Mouse (Mus musculus) heart, embryonic 13.5 days (tissue): ENCODE results near the gene D13Ertd608e. TPM values are rescaled to one million over a fixed set of nuclear protein-coding genes. Genes with fewer than 3 reads are reported as not detected.
"Not testable (repeated sequence)": the region's sequence is repeated elsewhere in the genome, so short reads cannot be mapped to it uniquely, and the experiment has no call there.

Experiments used
- ATAC-seq: fragments of 200-750 bp; cut with Nextera tagmentation; 2 replicates; pipeline ENCODE4 v1.8.0; 2017; ENCODE audit warnings: moderate TSS enrichment; ENCODE audit not compliant: insufficient number of reproducible peaks, low FRiP score, low TSS enrichment; ENCODE audit errors: extremely low read depth
- H3K27ac ChIP-seq: fragments of 300-500 bp; sonication (generic); replicated peaks from 2 replicates; pipeline ENCODE4 v1.5.1; 2015; ENCODE audit warnings: moderate library complexity, mild to moderate bottlenecking, inconsistent platforms
- H3K27me3 ChIP-seq: fragments of 300-500 bp; sonication (generic); replicated peaks from 2 replicates; pipeline ENCODE4 v1.6.1; 2015; ENCODE audit warnings: mild to moderate bottlenecking, inconsistent platforms
- H3K36me3 ChIP-seq: fragments of 300-500 bp; sonication (generic); 2 replicates; pipeline ENCODE4 v1.6.1; 2015; ENCODE audit warnings: mild to moderate bottlenecking, inconsistent platforms
- H3K4me1 ChIP-seq: fragments of 300-500 bp; sonication (generic); 2 replicates; pipeline ENCODE4 v1.6.1; 2015; ENCODE audit warnings: inconsistent platforms
- H3K4me2 ChIP-seq: fragments of 300-500 bp; sonication (generic); 2 replicates; pipeline ENCODE4 v1.6.1; 2015; ENCODE audit warnings: inconsistent platforms, mild to moderate bottlenecking, moderate library complexity
- H3K4me3 ChIP-seq: fragments of 300-500 bp; sonication (generic); 2 replicates; pipeline ENCODE4 v1.5.1; 2015; ENCODE audit warnings: moderate library complexity, mild to moderate bottlenecking, inconsistent platforms
- H3K9ac ChIP-seq: fragments of 300-500 bp; sonication (generic); 2 replicates; pipeline ENCODE4 v1.6.1; 2015; ENCODE audit warnings: inconsistent platforms, mild to moderate bottlenecking, moderate library complexity
- H3K9me3 ChIP-seq: fragments of 300-500 bp; sonication (generic); 2 replicates; pipeline ENCODE4 v1.6.1; 2016; ENCODE audit warnings: inconsistent platforms
- WGBS: fragments of 180-500 bp; shearing (Covaris S2); methylation state at CpG from one replicate; pipeline ENCODE4 v1.1.7; 2015; ENCODE audit warnings: mixed read lengths; 5-methylcytosine and 5-hydroxymethylcytosine counted together
- polyA plus RNA-seq: library from polyadenylated mRNA; unstranded; fragments of >200 nt; fragmentation: Nextera tagmentation; extraction: Ambion mirVana; gene quantifications from 2 replicates; pipeline ENCODE4 v1.2.1, GENCODE M21; 2015

The D13Ertd608e gene
- polyA plus RNA-seq, 1 experiment from 2014 or later: not detected

DNA sequence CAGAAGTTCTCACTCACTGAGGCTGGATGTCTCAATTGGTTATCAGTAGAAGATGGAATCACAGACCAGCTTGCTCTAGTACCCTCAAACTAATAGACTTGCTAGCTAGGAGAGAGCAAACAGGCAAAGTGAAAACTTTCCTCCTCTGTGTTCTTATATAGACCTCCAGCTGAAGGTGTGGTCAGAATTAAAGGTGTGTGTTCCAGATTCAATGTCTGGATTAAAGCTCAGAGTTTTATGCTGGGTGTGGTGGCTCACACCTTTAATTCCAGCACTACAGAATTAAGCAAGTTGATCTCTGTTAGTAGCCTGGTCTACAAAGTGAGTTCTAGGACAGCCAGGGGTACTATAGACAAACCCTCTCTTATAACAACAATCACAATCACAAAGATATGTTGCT lies 5.7 kb upstream of the D13Ertd608e start, which contains the start of gene AF067063:
TSS of gene AF067063 (minus strand) at position 101 of the 400 bp plus-strand sequence.
- H3K9ac ChIP-seq, H3K4me1 ChIP-seq, ATAC-seq, H3K9me3 ChIP-seq, H3K4me2 ChIP-seq, H3K27ac ChIP-seq, H3K36me3 ChIP-seq, H3K27me3 ChIP-seq, H3K4me3 ChIP-seq: not testable (repeated sequence)

DNA sequence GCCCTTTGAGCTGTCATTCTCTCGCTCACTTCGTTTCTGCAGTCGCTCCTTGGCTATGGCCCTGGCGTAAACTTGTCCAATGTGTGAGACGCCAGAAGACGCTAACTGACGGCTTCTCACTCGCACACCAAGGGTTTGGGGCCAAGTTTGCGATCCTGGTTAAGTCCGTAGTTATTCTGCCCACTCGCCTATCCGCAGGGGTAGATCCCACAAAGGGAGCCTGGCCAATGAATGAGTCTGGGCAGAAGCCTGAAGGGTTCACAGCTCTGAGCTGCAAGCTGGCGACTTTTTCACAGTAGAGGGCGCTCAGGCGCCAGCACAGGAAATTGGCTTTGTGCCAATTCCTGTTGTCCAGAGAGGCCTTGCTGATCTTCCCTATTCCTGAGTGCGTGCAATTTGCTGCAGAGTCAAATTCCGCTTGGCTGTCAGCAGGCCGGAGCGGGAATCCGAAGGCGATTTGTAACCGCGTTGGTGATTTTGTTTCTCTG lies 562 bp downstream of the D13Ertd608e start:
- H3K4me1 ChIP-seq, H3K9me3 ChIP-seq, H3K27ac ChIP-seq, H3K9ac ChIP-seq, ATAC-seq, H3K36me3 ChIP-seq: not testable (repeated sequence)
- Histone ChIP-seq H3K27me3 (peaks cover 25% of the 10 kb centered on the region), H3K4me3 (peak overlapping the region; percentile 40), H3K4me2 (peak overlapping the region; percentile 56)
- WGBS: 11% methylated on average over 22 of the region's 23 CpGs

DNA sequence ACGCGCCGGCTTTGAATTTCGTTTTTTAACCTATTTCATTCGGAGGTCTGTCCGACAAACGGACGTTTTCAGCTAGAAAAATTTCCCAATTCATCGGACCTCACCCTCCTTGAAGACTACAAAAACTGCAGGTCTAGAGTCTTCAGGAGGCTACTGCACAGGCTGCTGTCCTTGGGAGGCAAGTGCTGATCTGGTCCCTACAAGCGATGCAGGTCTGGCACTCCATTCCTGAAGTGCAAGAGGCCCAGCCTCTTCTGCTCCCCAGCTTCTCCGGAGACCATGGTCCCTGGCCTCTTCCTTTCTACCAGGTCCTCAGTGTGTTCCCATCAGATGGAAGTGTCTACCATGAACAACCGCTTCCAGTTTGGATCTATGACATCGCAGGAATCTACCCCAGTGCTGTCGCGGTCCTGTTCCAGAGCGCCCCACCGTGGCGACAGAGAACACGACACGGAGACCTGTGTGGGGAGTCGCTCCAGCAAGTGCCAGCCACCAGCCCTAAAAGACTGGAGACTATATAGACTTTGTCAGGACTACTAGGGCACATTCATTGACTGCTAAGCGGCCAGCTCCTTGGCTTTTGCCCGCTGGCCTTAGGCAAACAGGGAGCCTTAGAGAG lies 2.0 kb downstream of the D13Ertd608e start:
- not testable (repeated sequence) for H3K4me2 ChIP-seq

DNA sequence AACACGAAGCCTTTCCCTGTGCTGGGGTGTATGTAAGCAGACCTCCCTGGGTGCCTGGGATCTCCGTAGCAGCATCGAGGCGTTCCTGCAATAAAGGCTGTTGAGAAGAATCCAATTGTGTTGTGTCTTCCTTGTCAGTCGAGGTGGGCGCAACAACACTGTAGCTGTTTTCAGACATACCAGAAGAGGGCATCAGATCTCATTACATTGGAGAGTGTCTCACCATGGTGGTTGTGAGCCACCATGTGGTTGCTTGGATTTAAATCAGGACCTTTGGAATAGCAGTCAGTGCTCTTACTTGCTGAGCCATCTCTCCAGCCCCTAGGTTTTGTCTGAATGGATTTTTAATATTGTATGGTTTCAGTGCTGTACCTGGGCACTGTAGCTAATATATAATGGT lies 4.2 kb downstream of the D13Ertd608e start:
- not testable (repeated sequence) for H3K4me3 ChIP-seq, H3K27ac ChIP-seq, H3K4me1 ChIP-seq, ATAC-seq, H3K9ac ChIP-seq, H3K36me3 ChIP-seq, H3K4me2 ChIP-seq, H3K9me3 ChIP-seq
- WGBS: 24% methylated on average over 6 of the region's 6 CpGs
- peaks cover 22% of the 10 kb centered on the region for H3K27me3 ChIP-seq

More for the DNA sequence above, 2.0 kb downstream of the D13Ertd608e start:
- WGBS: 5% methylated on average over 14 of the region's 23 CpGs
- not testable (repeated sequence) for H3K4me1 ChIP-seq, H3K36me3 ChIP-seq, H3K27ac ChIP-seq, ATAC-seq, H3K9ac ChIP-seq, H3K4me3 ChIP-seq, H3K9me3 ChIP-seq
- H3K27me3 ChIP-seq: peaks cover 25% of the 10 kb centered on the region

DNA sequence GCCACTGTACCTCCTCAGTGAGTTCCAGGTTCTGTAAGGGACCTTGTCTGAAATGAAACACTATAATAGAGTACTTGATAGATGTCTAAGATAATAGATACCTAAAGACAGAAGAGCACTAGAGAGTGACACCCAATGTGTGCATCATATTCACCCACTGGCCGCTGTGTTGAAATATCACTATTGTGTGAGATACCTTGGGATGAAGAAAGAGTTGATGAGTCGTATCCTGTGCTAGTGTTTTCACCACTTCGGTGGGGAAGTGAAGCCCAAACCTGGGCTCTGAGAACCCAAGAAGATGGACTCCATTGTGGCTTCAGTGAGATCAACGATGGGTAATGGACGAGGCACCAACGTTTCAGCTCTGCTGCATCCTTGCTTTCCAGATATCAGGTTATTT lies 26.6 kb downstream of the D13Ertd608e start:
- H3K36me3 ChIP-seq, H3K4me3 ChIP-seq, H3K9me3 ChIP-seq, H3K9ac ChIP-seq, H3K27me3 ChIP-seq, H3K4me2 ChIP-seq, ATAC-seq, H3K4me1 ChIP-seq, H3K27ac ChIP-seq: not testable (repeated sequence)
- no CpG with 5 or more reads among the region's 6 CpGs for WGBS

DNA sequence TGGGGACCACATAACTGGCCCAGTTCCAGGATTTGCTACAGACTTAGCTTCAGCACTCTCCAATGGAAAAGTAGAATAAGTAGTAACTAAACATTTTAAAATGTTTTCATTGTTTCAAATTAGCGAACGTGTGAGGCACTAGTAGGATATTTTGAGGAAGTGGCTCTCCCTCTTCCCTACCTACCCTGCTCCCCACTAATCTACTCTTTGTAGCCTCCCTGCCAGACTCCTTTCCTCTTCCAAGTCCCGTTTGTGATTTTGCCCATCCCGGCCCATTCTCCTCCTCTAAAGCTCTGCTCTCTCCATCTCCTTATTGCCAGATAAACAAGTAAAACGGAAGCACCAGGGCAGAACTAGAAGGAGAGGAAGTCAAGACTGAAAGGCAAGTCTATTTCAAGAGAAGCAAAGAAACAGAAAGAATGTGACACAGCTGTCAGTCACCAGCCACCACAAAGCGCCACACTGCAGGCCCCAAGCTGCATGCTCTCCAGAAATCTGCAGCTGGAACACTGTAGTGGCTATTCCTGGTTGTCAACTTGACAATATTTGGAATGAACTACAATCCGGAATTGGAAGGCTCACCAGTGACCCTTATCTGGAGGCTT lies 28.7 kb downstream of the D13Ertd608e start:
- H3K27ac ChIP-seq, ATAC-seq, H3K4me1 ChIP-seq, H3K4me2 ChIP-seq, H3K9me3 ChIP-seq, H3K9ac ChIP-seq, H3K27me3 ChIP-seq, H3K4me3 ChIP-seq, H3K36me3 ChIP-seq: not testable (repeated sequence)
- 55% methylated on average over 6 of the region's 7 CpGs for WGBS

DNA sequence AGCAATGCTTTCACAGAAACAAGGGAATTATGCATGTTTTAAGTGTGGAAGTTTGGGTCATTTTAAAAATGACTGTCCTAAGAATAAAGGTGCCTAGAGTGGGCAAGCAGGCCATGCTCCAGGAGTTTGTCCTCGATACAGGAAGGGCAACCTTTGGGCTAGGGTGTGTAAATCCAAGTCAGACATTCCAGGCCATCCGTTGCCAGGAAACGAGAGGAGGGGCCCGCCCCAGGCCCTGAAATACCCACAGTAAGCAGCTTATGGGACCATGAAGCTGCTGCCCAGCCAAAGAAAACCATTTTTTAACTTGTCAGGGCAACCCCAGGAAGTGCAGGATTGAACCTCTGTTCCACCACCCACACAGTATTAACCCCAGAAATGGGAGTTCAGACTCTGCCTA lies 51.1 kb downstream of the D13Ertd608e start:
- H3K27ac ChIP-seq, H3K4me1 ChIP-seq, H3K4me2 ChIP-seq, H3K4me3 ChIP-seq, H3K9me3 ChIP-seq, H3K36me3 ChIP-seq, H3K9ac ChIP-seq, ATAC-seq, H3K27me3 ChIP-seq: not testable (repeated sequence)
- WGBS: 49% methylated on average over 4 of the region's 4 CpGs

DNA sequence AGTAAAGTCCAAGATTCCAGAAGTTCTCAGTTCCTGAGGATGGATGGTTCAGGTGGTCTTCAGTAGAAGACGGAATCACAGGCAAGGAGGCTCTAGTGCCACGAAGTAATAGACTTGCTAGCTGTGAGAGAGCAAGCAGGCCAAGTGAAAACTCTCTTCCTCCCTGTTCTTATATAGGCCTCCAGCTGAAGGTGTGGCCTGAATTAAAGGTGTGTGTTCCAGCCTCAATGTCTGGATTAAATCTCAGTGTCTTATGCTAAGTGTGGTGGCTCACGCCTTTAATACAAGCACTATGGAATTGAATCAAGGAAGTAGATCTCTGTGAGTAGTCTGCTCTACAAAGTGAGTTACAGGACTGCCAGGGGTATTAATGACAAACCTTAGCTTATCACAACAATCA lies 58.9 kb downstream of the D13Ertd608e start, which contains the start of gene Tcstv1:
TSS of gene Tcstv1 (minus strand) at position 101 of the 400 bp plus-strand sequence.
- not testable (repeated sequence) for H3K27me3 ChIP-seq, H3K9ac ChIP-seq, H3K9me3 ChIP-seq, H3K4me2 ChIP-seq, H3K27ac ChIP-seq, H3K4me1 ChIP-seq, H3K4me3 ChIP-seq, ATAC-seq, H3K36me3 ChIP-seq
- 60% methylated on average over 3 of the region's 3 CpGs for WGBS

Other genes with a start within 250 kb of the D13Ertd608e start
- 0.06 TPM in 1 of 2 replicates, not detected in the other for gene Ccl28, start 212.2 kb upstream of the D13Ertd608e start, polyA plus RNA-seq
- gene Hmgcs1, start 145.6 kb upstream of the D13Ertd608e start, polyA plus RNA-seq: 76.1 and 78.9 TPM in 2 replicates
- 0.50 and 0.53 TPM in 2 replicates for gene Nim1k, start 80.1 kb upstream of the D13Ertd608e start, polyA plus RNA-seq
- 20.7 and 20.8 TPM in 2 replicates for gene Zfp131, start 45.1 kb upstream of the D13Ertd608e start, polyA plus RNA-seq
- gene AF067063, start 5.8 kb upstream of the D13Ertd608e start, polyA plus RNA-seq: not detected in 2 replicates
- gene Tcstv1, start 58.8 kb downstream of the D13Ertd608e start, polyA plus RNA-seq: not detected in 2 replicates
- not detected in 2 replicates for gene Gm21761, start 93.3 kb downstream of the D13Ertd608e start, polyA plus RNA-seq
- gene B020031M17Rik, start 114.8 kb downstream of the D13Ertd608e start, polyA plus RNA-seq: not detected in 2 replicates
- not detected in 2 replicates for gene Gm36079, start 191.0 kb downstream of the D13Ertd608e start, polyA plus RNA-seq
- gene Gm21188, start 216.2 kb downstream of the D13Ertd608e start, polyA plus RNA-seq: not detected in 2 replicates